In the genomic region with DNA sequence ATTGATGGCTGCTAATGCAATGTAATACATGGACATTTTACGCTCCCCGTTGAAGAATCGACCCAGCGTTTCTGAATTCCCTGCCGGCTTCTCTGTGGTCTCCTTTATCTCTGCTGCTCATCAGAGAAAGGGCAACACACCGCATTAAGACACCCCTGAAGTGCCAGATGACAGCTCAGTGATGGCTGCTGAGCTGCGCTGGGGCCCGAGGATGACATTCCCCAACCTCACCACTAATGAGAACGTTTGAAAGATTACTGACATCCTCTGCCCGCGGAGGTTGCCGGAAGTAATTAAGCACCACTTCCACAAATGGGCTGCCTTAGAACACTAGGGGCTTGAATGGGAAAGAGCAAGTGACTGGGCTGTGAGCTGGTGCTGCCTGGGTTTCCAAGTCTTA, we compare ENCODE assay signal across 15 mouse cellular contexts.
DNase-seq lines count a peak whose midpoint lies in the region; ATAC-seq lines count a peak whose summit lies in the region.
"Had no signal": no experiment of that assay in that cellular context is flagged by ENCODE, and none has a peak within 500 bp of the region (broad histone marks: within the 10 kb centered on the region; RNA-seq: fewer than 3 reads in every experiment).

No protein-coding gene starts in this region.

- no peaks in the 10 kb centered on the region for H3K27me3 ChIP-seq in heart, embryonic 14.5 days (ENCODE audit: control insufficient read depth, insufficient read depth, low read length)
- no peaks in the 10 kb centered on the region for H3K27me3 ChIP-seq in embryonic facial prominence, embryonic 11.5 days (ENCODE audit: control insufficient read depth, insufficient read depth, low read length)
- no peaks in the 10 kb centered on the region for H3K27me3 ChIP-seq in hindbrain, embryonic 16.5 days (replicated peaks; ENCODE audit: control insufficient read depth, insufficient read depth, low read length)
- H3K27me3 ChIP-seq in neural tube, embryonic 13.5 days, result no peaks in the 10 kb centered on the region
- H3K27me3 ChIP-seq in kidney, embryonic 15.5 days, result 0 out of 2 replicates have a peak, but pooled peaks cover 3% of the 10 kb centered on the region
- H3K27me3 ChIP-seq: stomach, embryonic 15.5 days had no signal

- ATAC-seq in heart, embryonic 14.5 days (ENCODE audit: insufficient number of reproducible peaks, insufficient read depth, low FRiP score, low read depth), result no peak
- ATAC-seq in embryonic facial prominence, embryonic 11.5 days (replicated peaks; ENCODE audit: insufficient number of reproducible peaks, low FRiP score, low TSS enrichment, low read depth), result peak; percentile 73; the same call in 1 of the 2 replicates
- ATAC-seq in hindbrain, embryonic 16.5 days, result peak; percentile 27; the same call in 1 of the 2 replicates
- ATAC-seq in neural tube, embryonic 13.5 days (ENCODE audit: low read depth), result peak; percentile 11; the same call in 1 of the 2 replicates
- ATAC-seq in kidney, embryonic 15.5 days (replicated peaks; ENCODE audit: low FRiP score), result no peak

- no peaks in the 10 kb centered on the region for H3K36me3 ChIP-seq in heart, embryonic 14.5 days (ENCODE audit: control insufficient read depth, insufficient read depth, low read length)
- no peaks in the 10 kb centered on the region for H3K36me3 ChIP-seq in embryonic facial prominence, embryonic 11.5 days (replicated peaks; ENCODE audit: control insufficient read depth, insufficient read depth, low read depth, low read length)
- no peaks in the 10 kb centered on the region for H3K36me3 ChIP-seq in hindbrain, embryonic 16.5 days (ENCODE audit: control insufficient read depth, insufficient read depth, low read length)
- no peaks in the 10 kb centered on the region for H3K36me3 ChIP-seq in neural tube, embryonic 13.5 days
- H3K36me3 ChIP-seq in kidney, embryonic 15.5 days, result no peaks in the 10 kb centered on the region
- H3K36me3 ChIP-seq: limb, embryonic 13.5 days; stomach, embryonic 15.5 days had no signal

- intact Hi-C loops in heart, postnatal 10 days (cut with DNase I), result no loop called here
- intact Hi-C loops in left cerebral cortex, postnatal 14 days (cut with DNase I), result no loop called here

- peaks cover 0 to 5% of the 10 kb centered on the region in 2 experiments; a peak in 2 of 4 replicates for H3K4me1 ChIP-seq in heart, embryonic 14.5 days (ENCODE audit: control insufficient read depth in 2 of 2, insufficient read depth in 2 of 2, low read length in 2 of 2)
- no peaks in the 10 kb centered on the region; the same call in 1 of the 2 replicates for H3K4me1 ChIP-seq in embryonic facial prominence, embryonic 11.5 days (ENCODE audit: control insufficient read depth, insufficient read depth, low read length)
- peaks cover 33% of the 10 kb centered on the region for H3K4me1 ChIP-seq in hindbrain, embryonic 16.5 days (ENCODE audit: control insufficient read depth, insufficient read depth, low read depth, low read length)
- H3K4me1 ChIP-seq in neural tube, embryonic 13.5 days (replicated peaks), result peaks cover 42% of the 10 kb centered on the region
- 0 out of 2 replicates have a peak, but pooled peaks cover 3% of the 10 kb centered on the region for H3K4me1 ChIP-seq in kidney, embryonic 15.5 days
- H3K4me1 ChIP-seq: stomach, embryonic 15.5 days had no signal

- no peak overlapping the region for H3K4me3 ChIP-seq in heart, embryonic 14.5 days (ENCODE audit: control insufficient read depth in 1 of 2, insufficient read depth in 1 of 2, low read depth in 1 of 2, low read length in 2 of 2)
- no peak overlapping the region for H3K4me3 ChIP-seq in embryonic facial prominence, embryonic 11.5 days (ENCODE audit: low read depth, low read length)
- H3K4me3 ChIP-seq in hindbrain, embryonic 16.5 days (ENCODE audit: low read length), result no peak overlapping the region
- H3K4me3 ChIP-seq in neural tube, embryonic 13.5 days, result no peak overlapping the region
- no peak overlapping the region for H3K4me3 ChIP-seq in kidney, embryonic 15.5 days (replicated peaks)
- H3K4me3 ChIP-seq: limb, embryonic 13.5 days; stomach, embryonic 15.5 days had no signal

- WGBS in heart, embryonic 14.5 days, result 17% methylated on average over 12 of the region's 12 CpGs
- 26% methylated on average over 12 of the region's 12 CpGs for WGBS in embryonic facial prominence, embryonic 11.5 days
- WGBS in hindbrain, embryonic 16.5 days, result 27% methylated on average over 12 of the region's 12 CpGs
- WGBS in neural tube, embryonic 13.5 days, result 27% methylated on average over 12 of the region's 12 CpGs
- WGBS in kidney, embryonic 15.5 days, result 30% methylated on average over 12 of the region's 12 CpGs

- peak overlapping the region; percentile 6; the same call in 1 of the 2 replicates for H3K4me2 ChIP-seq in heart, embryonic 14.5 days (ENCODE audit: low read length)
- no peak overlapping the region for H3K4me2 ChIP-seq in embryonic facial prominence, embryonic 11.5 days (ENCODE audit: low read depth, low read length)
- no peak overlapping the region for H3K4me2 ChIP-seq in hindbrain, embryonic 16.5 days (ENCODE audit: low read length)
- no peak overlapping the region for H3K4me2 ChIP-seq in neural tube, embryonic 13.5 days
- no peak overlapping the region for H3K4me2 ChIP-seq in kidney, embryonic 15.5 days
- H3K4me2 ChIP-seq: limb, embryonic 13.5 days; stomach, embryonic 15.5 days had no signal

- H3K9ac ChIP-seq in heart, embryonic 14.5 days (ENCODE audit: low read length), result no peak overlapping the region
- H3K9ac ChIP-seq in embryonic facial prominence, embryonic 11.5 days (replicated peaks; ENCODE audit: low read length), result no peak overlapping the region
- no peak overlapping the region for H3K9ac ChIP-seq in hindbrain, embryonic 16.5 days (ENCODE audit: low read depth, low read length)
- no peak overlapping the region for H3K9ac ChIP-seq in neural tube, embryonic 13.5 days
- H3K9ac ChIP-seq in kidney, embryonic 15.5 days, result no peak overlapping the region
- H3K9ac ChIP-seq: limb, embryonic 13.5 days; stomach, embryonic 15.5 days had no signal

- H3K27ac ChIP-seq in heart, embryonic 14.5 days (replicated peaks in 1 of 2; ENCODE audit: control insufficient read depth in 1 of 2, insufficient read depth in 1 of 2, low read depth in 2 of 2, low read length in 2 of 2), result no peak overlapping the region
- H3K27ac ChIP-seq in embryonic facial prominence, embryonic 11.5 days (replicated peaks; ENCODE audit: low read depth, low read length), result no peak overlapping the region
- peak overlapping the region; percentile 6 for H3K27ac ChIP-seq in hindbrain, embryonic 16.5 days (ENCODE audit: low read depth, low read length)
- peak overlapping the region; percentile 84 for H3K27ac ChIP-seq in neural tube, embryonic 13.5 days (replicated peaks)
- no peak overlapping the region for H3K27ac ChIP-seq in kidney, embryonic 15.5 days
- H3K27ac ChIP-seq: limb, embryonic 13.5 days; stomach, embryonic 15.5 days had no signal

- no peaks in the 10 kb centered on the region for H3K9me3 ChIP-seq in heart, embryonic 14.5 days (ENCODE audit: control insufficient read depth, low read length)
- H3K9me3 ChIP-seq in embryonic facial prominence, embryonic 11.5 days (replicated peaks; ENCODE audit: control insufficient read depth, low read length), result no peaks in the 10 kb centered on the region
- no peaks in the 10 kb centered on the region for H3K9me3 ChIP-seq in hindbrain, embryonic 16.5 days (ENCODE audit: control insufficient read depth, low read length)
- H3K9me3 ChIP-seq in neural tube, embryonic 13.5 days, result no peaks in the 10 kb centered on the region
- no peaks in the 10 kb centered on the region for H3K9me3 ChIP-seq in kidney, embryonic 15.5 days (replicated peaks)
- H3K9me3 ChIP-seq: limb, embryonic 13.5 days; stomach, embryonic 15.5 days had no signal

- no peak for DNase-seq in heart, postnatal 10 days
- DNase-seq in embryonic facial prominence, embryonic 11.5 days (ENCODE audit: low spot score), result peak; percentile 6
- no peak for DNase-seq in spleen, adult 12 weeks (ENCODE audit: low spot score)
- no peak for DNase-seq in left cerebral cortex, postnatal 14 days (ENCODE audit: low spot score in 2 of 2)
- DNase-seq: adrenal gland, postnatal 36 days; cerebellum, adult 9-10 months; gastrocnemius, postnatal 36 days; right cerebral cortex, postnatal 14 days; thymus, postnatal 4 days had no signal

Comparison
In these comparisons a context has a peak if more than half of its experiments do, and no peak if none do; other contexts are left out.
1. ATAC-seq: peak in embryonic facial prominence, embryonic 11.5 days (single experiment), hindbrain, embryonic 16.5 days (single experiment) and neural tube, embryonic 13.5 days (single experiment); none in heart, embryonic 14.5 days (single experiment) and kidney, embryonic 15.5 days (single experiment).
2. H3K27ac ChIP-seq: peak in hindbrain, embryonic 16.5 days (single experiment) and neural tube, embryonic 13.5 days (single experiment); none in heart, embryonic 14.5 days (0 of 2), embryonic facial prominence, embryonic 11.5 days (single experiment) and kidney, embryonic 15.5 days (single experiment).